Mouse (Mus musculus) right cerebral cortex, adult 2 months (tissue): Measurements from ENCODE around the gene Eci1.
"Not testable (repeated sequence)": the region's sequence is repeated elsewhere in the genome, so short reads cannot be mapped to it uniquely, and the experiment has no call there.

Source experiments
- DNase-seq, 2 experiments: peaks; one replicate each; pipeline ENCODE4 v3.0.0; 2021 to 2022; ENCODE audit warnings: low spot score in 2 of 2

Gene Eci1

DNA sequence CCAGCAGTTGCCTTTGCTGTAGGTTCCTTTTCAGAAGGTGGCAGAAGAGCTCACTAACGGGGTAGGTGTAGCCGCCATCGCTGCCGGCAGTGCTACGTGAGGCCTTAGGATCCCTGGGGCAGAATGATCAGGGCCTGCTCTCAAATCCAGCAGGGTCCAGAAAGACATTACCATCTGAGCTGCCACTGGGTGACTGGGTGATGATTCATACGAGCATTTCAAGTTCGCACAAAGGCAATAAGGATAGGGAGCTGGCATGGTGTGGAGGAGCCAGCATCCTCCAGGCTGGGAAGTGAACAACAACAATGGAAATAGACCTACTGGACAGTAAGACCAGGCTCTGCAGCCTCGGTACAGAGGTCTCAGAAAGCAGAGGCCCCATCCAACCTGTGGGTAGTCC, 13.9 kb downstream of the Eci1 start:
- no peak for DNase-seq

DNA sequence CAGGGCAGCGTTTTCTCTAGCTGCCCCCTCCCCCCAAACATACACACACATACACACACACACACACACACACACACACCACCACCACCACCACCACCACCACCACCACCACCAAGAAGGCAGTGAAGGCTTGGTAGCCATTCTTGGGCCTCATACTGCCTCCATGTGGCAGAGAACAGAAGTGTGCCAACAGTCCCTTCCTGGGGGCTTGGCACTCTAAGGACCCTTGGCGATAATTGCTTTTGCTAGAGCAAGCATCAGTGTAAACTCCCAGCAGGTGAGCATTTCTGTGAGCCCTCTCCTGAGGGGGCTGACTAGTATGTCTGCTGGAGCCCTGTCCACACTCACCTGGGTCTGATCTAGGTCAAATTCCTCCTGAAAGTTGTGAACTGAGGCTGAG, 14.7 kb downstream of the Eci1 start:
- no peak for DNase-seq

GRCm38 (mm10) chr17:24442107-24442506, 15.7 kb downstream of the Eci1 start:
- DNase-seq, result no peak

DNA sequence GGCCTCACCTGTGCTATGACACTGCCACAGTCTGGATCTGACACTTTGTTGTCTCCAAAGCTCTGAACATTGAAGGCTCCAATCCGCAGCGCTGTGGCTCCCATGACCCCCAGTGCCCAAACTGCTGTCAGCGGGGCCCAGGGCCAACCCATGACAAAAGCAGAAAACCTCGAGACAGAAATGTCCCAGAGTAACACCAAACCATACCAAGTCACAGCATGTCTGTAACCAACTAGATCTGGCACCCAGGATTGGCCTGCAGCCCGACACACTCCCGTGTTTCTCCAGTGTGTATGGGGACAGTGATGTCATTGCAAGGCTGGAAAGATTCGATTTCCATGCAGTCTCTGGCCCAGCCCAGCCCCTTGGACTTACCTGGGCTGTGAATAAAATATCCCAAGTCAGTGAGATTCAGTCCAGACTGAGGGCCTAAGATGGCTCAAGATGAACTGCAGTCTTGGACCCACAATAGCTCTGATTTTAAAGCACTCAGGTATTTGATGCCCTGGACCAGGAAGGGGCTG, 16.3 kb downstream of the Eci1 start, which contains the start of gene Dnase1l2:
Dnase1l2 (minus strand) TSS at position 474 of the 524 bp plus-strand sequence.
- no peak for DNase-seq

DNA sequence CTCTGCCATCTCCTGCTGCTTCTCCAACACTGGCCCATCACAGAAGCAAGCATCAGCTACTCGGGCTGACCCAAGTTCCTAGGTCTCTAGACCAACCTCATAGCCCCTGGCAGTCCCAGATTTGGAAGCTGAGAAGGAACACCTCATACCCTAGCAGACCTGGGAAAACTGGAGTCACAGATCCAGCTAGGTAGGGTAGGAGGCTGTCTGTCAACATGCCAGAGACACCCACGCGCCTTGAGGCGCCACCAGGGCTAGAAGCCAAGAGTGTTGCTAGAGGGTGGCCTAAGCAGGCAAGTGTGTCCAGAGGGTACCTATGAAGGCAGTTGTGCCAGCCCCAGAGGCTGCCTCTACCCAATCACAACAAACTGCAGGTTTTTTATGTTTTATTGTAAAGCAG, 17.0 kb downstream of the Eci1 start:
- peak; percentile 47 to 53 for DNase-seq

DNA sequence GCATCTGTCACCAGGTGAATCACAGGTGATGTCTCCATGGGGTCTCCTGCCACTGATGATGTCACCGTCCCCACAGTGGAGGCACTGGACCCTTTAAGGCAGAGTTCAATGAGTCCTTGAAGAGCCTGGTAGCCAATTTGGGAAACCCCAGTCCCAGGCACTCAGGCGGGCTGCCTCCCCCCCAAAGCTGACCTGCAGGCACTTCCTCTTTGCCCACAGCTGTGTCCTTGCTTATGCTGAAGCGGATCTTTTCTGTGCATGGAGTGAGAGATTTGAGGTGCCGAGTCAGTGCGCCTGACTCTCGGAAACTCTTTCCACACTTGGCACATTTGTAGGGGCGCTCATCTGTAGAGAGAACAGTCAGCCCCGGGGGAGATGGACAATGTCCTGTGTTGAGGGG, 20.1 kb downstream of the Eci1 start:
- no peak for DNase-seq

- DNase-seq, result no peak
These were observed 23.1 kb downstream of the Eci1 start for GRCm38 (mm10) chr17:24449507-24449906.

DNA sequence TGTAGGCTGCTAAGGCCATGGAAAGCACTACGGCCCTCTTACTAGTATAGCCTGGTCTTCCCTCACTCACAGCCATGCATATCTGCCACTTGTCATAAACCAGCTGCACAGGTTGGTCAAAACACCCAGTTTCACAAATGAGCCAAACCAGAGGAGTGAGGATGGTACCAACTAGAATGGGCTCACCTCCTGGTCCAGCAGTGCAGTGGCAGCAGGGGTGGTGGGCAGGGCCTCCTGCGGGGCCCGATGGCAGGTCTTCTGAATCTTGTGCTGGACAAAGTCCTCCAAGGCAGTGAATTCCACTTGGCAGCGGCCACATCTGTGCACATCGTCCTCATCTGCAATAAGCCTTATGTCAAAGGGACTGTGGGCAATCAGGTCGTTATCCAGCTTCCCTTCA, 24.8 kb downstream of the Eci1 start:
- no peak for DNase-seq

GRCm38 (mm10) chr17:24453372-24453771, 26.9 kb downstream of the Eci1 start:
- no peak for DNase-seq

DNA sequence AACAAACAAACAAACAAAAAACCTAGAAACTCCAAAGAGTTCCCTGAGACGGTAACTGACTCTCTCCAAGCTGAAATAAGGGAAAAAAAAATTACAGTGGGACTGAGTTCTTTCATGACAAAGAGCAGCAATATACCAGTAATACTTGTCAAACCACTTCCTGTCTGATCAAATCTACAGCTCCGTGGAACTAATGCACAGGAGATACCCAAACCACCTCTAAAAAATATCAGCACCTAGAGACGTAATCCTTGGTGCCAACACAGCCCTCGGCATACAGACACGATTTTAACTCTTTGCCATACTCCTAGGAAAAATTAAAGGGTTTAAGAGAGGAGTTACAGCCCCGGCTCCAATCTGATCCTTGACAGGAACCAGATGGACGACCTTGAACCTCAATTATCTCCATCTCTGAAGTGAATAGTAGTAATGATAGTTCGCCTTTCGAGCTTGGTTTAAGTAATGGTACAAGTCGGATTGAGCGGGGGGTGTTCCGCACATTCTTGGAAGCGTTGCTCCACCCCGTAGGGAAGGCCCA, 27.8 kb downstream of the Eci1 start:
- no peak for DNase-seq

- peak; percentile 99 for DNase-seq
These were observed 28.5 kb downstream of the Eci1 start for GRCm38 (mm10) chr17:24454756-24455522.

- not testable (repeated sequence) for DNase-seq
These were observed 29.2 kb downstream of the Eci1 start for GRCm38 (mm10) chr17:24455523-24456206.

GRCm38 (mm10) chr17:24461580-24461979, 35.1 kb downstream of the Eci1 start:
- DNase-seq, result no peak

GRCm38 (mm10) chr17:24462932-24463331, 36.5 kb downstream of the Eci1 start:
- DNase-seq, result no peak

GRCm38 (mm10) chr17:24463374-24464133, 37.1 kb downstream of the Eci1 start:
- no peak for DNase-seq

DNA sequence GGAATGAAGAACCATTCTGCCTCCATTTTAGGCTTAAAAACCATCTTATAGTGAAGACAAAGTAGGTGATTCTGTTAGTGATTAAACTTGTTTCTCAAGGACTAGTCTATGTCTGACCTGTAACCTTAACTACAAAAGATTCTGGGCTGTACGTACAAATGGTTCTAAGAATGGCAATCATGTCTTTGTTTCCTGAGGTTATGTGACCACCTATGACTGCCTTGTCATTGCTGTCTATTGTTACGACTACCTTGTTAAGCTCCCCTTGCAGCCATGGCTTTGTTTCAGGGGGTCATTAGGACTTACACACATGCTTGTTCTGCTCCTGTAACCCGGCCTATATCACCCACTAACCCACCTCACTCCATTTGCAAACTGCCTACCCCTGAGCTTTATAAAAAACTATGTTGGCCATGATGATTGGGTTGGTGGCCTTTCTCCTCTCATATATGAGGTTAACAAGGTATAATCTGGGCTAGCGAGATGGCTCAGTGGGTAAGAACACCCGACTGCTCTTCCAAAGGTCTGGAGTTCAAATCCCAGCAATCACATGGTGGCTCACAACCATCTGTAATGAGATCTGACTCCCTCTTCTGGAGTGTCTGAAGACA, 42.3 kb downstream of the Eci1 start:
- no peak for DNase-seq

- DNase-seq, result no peak
These were observed 43.0 kb downstream of the Eci1 start for GRCm38 (mm10) chr17:24469336-24469909.

- peak; percentile 99 to 100 for DNase-seq
These were observed 43.6 kb downstream of the Eci1 start, which contains the start of the genes E4f1 and Pgp for GRCm38 (mm10) chr17:24469910-24470602. TSS of gene E4f1 (minus strand) at chr17:24470313. TSS of gene Pgp (plus strand) at chr17:24470392.

DNA sequence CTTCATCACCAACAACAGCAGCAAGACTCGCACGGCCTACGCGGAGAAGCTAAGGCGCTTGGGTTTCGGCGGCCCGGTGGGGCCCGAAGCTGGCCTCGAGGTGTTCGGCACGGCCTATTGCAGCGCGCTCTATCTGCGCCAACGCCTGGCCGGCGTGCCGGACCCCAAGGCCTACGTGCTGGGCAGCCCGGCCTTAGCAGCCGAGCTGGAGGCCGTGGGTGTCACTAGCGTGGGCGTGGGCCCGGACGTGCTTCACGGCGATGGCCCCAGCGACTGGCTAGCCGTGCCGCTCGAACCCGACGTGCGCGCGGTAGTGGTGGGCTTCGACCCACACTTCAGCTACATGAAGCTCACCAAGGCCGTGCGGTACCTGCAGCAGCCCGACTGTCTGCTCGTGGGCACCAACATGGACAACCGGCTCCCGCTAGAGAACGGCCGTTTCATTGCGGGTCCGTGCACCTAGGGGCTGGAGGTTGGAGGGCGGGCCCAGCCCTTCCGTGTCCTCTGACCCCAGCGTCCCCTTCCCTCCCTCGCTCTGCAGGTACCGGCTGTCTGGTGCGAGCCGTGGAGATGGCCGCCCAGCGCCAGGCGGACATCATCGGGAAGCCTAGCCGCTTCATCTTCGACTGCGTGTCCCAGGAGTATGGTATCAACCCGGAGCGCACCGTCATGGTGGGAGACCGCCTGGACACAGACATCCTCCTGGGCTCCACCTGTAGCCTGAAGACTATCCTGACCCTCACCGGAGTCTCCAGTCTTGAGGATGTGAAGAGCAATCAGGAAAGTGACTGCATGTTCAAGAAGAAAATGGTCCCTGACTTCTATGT, 44.5 kb downstream of the Eci1 start:
- DNase-seq, result peak; percentile 40 to 61
